Mouse (Mus musculus) inflammation-experienced regulatory T-cells, adult 6 months (primary cell): ENCODE results near the gene Fyb. TPM values are rescaled to one million over a fixed set of nuclear protein-coding genes. Genes with fewer than 3 reads are reported as not detected.

Experiments
- ATAC-seq: one replicate; pipeline ENCODE4 v1.8.0; 2017
- polyA plus RNA-seq, 3 experiments: library from polyadenylated mRNA; unstranded; fragments of 100-300 nt; shearing (Covaris generic); gene quantifications; one replicate each; pipeline ENCODE4 v1.2.1; 2017

Gene Fyb
- polyA plus RNA-seq, 3 experiments from 2014 or later, result 539 to 808 (median 732) TPM

DNA sequence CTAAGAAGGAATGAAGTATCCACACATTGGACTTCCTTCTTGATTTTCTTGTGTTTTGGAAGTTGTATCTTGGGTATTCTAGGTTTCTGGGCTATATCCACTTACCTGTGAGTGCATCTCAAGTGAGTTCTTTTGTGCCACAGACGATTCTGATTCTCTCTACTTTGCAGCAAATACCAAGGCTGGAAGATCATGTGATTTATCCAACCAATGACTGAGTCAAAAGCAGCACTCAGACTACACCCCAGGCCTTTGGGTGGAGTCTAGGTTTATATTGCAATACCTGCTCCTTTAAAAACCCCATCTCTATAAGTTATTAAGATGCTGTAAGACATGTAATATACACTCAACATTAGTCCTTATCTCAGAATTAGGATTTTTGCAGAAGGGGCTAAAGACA, 77.7 kb downstream of the Fyb start:
- no peak for ATAC-seq

GRCm38 (mm10) chr15:6601330-6601729, 78.7 kb downstream of the Fyb start:
- peak; percentile 76 for ATAC-seq

GRCm38 (mm10) chr15:6602003-6602402, 79.3 kb downstream of the Fyb start:
- no peak for ATAC-seq

GRCm38 (mm10) chr15:6610703-6611102, 88.0 kb downstream of the Fyb start:
- ATAC-seq, result peak; percentile 44

GRCm38 (mm10) chr15:6612835-6613234, 90.2 kb downstream of the Fyb start:
- ATAC-seq, result peak; percentile 55

DNA sequence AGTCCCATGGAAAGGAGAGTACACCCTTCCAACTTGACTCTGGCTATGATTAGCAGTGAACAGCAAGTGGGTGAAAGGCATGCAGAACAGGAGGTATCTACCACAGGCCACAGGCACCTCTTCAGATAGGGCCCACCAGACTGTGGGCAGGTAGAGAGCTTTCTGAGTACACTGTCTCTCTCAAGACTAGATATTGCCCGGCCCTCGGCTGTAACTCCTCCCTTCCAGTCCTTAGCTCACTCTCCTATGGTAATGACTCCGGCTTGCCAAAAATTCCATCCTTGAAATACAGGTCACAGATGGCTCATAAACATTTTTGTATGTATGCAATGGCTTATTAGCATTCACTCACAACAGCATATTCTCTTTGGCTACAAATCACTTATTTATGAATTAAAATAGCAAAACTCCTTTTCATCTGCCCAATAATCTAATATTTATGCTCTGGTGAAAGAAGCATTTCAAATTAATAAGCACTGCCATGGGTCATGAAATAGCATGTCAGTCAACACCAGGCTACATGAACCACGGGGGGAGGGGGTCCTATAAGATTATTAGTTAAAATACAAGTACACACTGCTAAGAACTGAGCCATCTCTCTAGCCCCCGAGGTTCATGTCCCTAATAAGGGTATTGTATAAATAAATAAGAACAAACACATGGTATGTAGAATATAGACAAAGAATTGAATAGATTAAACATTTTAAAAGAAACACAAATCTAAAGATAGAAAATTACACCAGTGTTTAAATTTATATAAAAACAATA, 93.9 kb downstream of the Fyb start:
- no peak for ATAC-seq

DNA sequence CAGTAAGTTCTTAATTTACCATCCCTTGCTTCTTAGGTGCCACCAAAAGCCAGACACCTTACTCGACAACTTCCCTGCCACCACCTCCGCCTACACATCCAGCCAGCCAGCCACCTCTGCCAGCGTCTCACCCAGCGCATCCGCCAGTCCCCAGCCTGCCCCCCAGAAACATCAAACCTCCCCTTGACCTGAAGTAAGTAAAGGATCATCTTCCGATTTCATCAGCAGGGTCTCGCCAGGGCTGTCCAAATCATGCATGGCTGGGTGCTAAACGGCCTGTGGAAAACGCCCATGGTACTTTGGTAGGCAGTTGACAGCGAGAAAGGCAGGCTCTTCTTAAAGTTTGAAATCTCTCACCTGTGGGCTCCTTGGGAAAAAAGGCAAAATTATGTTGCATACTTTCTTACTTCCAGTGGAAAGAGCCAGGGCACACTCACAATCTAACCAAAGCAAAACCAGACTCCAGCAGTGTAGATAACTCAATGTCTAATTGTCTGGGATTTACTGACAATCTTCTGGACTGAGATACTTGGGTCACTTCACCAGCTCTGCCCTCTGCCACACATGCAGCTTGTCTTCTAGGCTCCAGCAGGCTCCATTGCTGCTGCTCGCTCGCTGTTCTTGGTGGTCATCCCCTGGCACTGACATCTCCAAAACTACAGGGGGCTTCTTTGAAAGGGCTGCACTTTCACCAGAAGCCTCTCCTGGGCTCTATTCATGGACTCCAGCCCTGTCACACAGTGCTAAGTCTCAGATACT, 97.1 kb downstream of the Fyb start:
- no peak for ATAC-seq

DNA sequence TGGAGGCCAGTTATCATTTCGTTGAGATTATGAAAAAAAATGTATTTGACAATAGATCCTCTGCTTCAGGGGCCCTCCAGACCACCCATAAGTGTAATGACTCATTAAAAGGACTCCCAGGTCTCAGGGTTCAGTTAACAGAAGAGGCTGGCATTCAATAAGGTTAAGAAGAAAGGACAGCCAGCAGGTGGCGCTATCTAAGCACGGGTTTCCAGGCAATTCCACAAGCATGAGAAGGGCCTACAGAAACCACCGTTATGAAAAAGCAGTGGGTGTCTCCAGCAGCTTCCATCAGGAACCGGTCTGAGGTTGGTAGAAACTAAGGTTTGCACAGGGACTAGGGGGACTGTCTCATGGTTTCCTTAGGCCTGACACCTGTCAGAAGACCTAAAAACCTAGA, 99.9 kb downstream of the Fyb start:
- ATAC-seq, result peak; percentile 54

GRCm38 (mm10) chr15:6623529-6624228, 101.0 kb downstream of the Fyb start:
- peak; percentile 43 for ATAC-seq

DNA sequence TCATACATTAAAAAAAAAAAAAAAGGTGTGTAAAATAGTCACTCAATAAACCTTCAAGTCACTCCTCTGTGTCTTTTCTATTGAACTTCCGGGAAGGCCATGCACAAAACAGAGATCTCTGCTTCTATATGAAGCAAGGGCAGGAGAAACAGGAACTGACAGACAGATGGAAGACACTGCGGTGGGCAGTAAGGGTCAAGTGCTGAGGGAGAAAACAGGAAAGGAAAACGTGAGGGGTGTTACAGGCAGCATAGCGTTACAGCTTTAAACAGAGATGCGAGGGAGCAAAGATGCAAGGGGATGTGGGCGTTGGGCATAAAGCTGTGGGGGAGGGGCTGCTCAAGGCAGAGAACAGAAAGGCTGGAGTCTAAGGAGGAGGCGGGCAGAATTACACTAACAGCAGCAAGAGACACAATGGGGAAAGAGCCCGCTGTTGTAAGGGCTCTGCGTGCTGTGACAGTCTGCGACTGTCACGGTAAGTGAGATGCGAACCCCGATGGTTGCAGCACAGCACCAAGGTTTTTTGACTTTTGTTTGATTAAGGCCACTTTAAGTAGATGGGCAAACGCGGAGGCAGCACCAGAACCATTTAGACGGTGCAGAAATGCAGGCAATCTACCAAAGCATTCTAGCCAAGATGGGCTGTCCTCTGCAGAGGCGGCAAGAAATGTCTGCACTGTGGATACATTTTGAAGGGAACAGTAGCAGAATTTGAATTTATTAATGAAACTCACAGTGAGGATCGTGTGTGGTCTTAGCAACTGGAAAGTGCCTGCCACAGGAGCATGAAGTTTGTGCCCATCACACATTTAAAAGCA, 101.9 kb downstream of the Fyb start:
- ATAC-seq, result peak; percentile 39

GRCm38 (mm10) chr15:6625607-6626033, 103.0 kb downstream of the Fyb start:
- peak; percentile 41 for ATAC-seq

GRCm38 (mm10) chr15:6626123-6626522, 103.5 kb downstream of the Fyb start:
- ATAC-seq, result no peak

DNA sequence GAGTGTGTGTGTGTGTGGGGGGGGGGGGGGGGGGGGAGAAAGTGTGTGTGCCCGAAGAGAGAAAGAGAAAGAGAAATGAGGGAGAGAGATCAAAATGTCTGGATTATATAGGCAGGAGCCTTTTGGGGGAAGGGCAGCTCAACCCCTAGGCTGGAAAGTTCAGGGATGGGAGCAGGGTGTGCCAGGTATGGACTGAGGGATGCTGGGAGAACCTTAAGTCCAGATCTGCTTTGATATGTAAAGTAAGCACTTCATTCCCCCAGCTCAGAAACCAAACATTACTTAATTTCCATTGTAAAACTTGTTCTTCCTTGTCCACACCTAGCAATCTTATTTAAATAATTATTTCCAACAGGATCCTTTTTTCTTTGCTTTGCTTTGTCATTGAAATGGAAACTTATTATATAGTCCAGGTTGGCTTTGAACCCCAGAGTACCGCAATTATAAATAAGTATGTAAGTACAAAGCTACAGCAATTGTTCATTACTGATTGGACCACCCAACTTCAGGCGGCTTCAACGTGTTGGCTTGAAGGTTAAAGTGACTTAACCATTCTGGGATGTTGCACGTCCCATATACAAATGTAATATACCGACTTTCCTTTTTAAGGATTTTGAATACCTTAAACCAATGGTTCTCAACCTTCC, 105.9 kb downstream of the Fyb start:
- ATAC-seq, result no peak

- ATAC-seq, result no peak
Measured at GRCm38 (mm10) chr15:6629174-6629573, 106.5 kb downstream of the Fyb start.

DNA sequence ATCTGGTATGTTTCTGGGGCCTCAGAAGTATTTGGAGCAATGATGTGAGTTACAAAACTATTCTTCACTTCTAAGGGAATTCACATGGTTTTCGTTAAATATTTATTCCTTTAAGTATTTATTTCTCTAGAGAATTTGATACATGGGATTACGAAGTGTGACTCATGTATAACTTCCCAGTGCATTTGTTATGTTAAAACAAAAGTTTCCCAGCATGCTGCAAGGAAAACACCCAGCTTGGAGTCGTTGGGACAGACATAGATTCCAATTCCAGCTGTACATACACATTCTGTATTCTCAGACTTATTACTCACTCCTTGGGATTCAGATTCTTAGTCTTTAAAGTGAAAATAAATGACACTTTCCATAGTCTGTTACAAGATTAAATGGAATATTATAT, 112.8 kb downstream of the Fyb start:
- no peak for ATAC-seq

DNA sequence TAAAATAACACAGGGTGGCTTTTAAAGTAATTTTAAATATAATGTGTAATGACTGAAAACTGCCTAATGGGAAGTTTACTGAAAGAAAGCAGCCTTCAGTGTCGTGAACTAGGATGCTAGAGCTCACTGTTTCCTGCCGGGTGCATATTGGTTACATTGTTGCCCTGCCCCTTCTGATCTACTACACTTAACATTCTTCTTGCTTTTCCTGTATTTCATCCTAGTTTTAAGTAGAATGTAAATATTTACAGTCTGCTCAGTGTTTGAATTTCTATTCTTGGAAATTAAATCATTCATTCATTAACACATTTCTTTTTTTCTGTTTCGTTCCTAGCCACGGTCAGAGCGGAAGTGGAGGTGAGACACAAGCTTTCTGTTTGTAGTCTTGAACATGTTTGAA, 119.6 kb downstream of the Fyb start:
- ATAC-seq, result no peak

- ATAC-seq, result no peak
Measured at GRCm38 (mm10) chr15:6645498-6645897, 122.8 kb downstream of the Fyb start.

GRCm38 (mm10) chr15:6647066-6647465, 124.4 kb downstream of the Fyb start:
- ATAC-seq, result no peak

DNA sequence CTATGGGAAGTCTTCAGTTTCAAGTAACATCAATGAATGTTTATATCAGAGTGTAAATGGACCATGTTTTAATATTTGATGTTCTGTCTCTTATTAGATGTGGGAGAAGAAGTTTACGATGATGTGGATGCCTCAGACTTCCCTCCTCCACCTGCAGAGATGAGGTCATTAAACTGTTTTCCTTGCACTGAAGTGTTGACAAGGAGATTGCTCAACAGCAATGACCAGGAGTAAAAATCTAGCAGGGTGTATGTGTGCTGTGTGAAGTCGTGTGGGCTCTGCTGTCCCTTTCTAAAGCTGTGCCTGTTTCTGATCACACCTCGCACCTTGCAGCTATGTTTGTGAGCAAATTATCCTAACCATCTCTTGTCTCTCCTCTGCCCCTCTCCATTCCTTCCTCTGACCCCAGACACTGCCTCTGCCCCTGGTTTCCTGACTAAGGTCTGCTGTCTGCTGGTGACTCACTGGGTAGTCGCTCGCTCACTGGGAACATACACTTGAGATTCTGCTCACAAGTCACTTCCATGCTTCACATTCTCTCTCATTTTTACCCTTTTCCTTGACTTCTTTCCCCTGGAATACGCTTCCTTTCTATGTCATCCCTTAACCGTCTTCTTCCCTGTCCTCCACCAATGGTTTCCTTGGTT, 126.2 kb downstream of the Fyb start:
- no peak for ATAC-seq

DNA sequence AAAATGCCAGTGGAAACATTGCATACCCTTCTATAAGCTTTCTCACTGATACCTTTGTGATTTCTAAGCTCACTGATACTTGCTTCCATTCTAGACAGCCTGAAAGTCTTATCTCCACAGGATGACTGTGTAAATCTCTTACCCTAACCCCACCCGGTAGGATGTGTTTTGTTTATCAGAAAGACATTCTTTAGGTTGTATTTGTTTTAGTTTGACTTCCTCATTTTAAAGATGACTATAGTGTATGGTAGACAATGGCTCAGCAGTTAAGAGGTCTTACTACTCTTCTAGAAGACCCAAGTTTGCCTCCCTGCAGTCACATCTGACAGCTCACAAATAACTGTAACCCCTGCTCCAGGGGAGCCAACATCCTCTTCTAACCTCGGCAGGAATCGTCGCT, 130.4 kb downstream of the Fyb start:
- no peak for ATAC-seq

DNA sequence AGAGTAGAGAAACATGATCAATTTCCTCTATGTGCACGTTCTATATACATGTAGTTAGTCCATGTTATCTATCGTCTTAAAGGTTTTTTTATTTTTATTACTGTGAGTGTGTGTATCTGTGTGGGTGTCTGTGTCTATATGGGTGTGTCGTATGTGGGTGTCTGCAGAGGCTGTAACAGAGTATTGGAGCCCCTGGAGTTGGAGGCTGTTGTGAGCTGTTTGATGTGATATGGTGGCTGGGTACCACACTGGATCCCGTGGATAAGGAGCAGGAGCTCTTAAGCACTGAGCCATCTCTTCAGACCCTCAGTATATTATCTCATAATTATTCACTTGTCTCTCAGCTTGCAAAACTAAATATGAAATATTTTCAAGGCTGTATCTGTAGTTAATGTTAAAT, 135.4 kb downstream of the Fyb start:
- ATAC-seq, result no peak

DNA sequence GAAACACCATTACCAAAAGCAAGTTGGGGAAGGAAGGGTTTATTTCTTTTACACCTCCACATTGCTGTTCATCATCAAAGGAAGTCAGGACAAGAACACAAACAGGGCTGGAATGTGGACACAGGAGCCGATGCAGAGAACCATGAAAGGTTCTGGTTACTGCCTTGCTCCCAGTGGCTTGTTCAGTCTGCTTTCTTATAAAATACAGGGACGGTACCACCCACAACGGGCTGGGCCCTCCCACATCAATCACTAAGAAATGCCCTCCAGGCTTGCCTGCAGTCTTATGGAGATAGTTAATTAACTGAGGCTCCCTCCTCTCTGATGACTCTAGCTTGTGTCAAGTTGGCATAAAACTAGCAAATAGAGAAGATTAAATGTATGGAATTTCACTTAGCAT, 139.3 kb downstream of the Fyb start:
- ATAC-seq, result no peak
